Mouse (Mus musculus) liver, embryonic 18 days (tissue): ENCODE data around the gene H2-T24. TPM values are rescaled to one million over a fixed set of nuclear protein-coding genes. Genes with fewer than 3 reads are reported as not detected.

ENCODE experiments used
- polyA plus RNA-seq: library from polyadenylated mRNA; depleted of rRNA; stranded (reverse); fragments of >200 nt; gene quantifications from 2 replicates; pipeline ENCODE4 v1.2.3, GENCODE M21; 2012; rRNA removed

H2-T24 gene
- polyA plus RNA-seq = 14.1 and 14.9 TPM in 2 replicates

GRCm38 (mm10) chr17:36020191-36021073 is at the start of gene H2-T24:
H2-T24 (minus strand) TSS chr17:36020560.

GRCm38 (mm10) chr17:36058362-36058761 is 38.0 kb upstream of the H2-T24 start, which contains the start of gene Gm11127:
Gm11127 (minus strand) TSS chr17:36058371.

DNA sequence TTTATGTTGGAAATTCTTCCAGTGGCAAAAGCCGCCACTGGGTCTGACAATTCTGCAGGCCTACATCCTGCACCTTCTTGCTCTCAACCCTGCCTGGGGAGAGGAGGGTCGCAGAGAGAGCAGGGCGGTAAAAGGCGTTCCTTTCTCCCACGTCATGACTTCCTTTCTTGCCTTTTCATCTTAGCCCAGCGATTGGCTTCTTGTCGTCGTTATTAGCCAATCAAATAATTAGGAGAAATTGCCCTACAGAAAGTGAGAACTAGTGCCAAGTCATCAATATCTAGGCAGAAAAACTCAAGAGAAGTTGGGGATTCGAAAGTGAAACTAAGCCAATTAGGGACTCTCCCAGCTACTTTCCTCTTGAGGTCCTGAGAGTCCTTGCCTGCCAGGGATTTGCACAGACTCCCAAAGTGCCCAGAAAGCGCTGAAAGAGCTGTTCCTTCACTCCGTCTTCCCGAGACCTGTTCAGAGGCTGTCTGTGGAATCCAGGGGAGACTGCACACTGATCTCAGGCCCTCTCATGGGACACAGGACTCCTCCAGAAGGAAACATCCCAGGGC is 22.3 kb upstream of the H2-T24 start, which contains the start of the genes H2-T22 and Gm6034:
Gene H2-T22, minus strand, starts transcription at position 138 of the 560 bp plus-strand sequence.
Gene Gm6034, plus strand, starts transcription at position 352 of the 560 bp plus-strand sequence.

DNA sequence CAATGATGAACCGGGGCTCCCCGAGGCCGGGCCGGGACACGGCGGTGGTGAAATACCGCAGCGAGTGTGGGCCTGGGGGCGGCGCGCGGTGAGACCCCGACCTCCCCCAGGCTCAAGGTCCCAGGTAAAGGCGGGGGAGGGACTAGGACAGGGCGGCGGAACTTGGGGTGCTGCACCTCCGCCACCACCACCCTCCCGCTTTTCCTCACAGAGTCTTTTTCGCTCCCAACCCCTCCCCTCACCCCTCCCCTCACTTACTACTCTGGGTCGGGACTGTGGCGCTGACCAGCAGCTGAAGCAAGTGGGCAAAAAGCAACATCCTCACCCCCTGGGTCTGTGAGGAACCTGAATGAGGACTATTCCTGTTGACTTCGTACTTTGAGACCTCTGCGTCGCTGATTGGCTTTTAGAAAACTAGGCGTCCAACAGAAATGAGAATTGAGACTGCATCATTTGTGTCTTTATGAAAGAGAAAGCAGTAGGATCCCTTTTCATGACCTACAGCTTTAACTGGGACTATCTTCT is 12.1 kb upstream of the H2-T24 start, which contains the start of gene H2-T23:
Gene H2-T23, minus strand, starts transcription at position 505 of the 525 bp plus-strand sequence.

GRCm38 (mm10) chr17:35979401-35980362 is 40.7 kb downstream of the H2-T24 start, which contains the start of the genes Gnl1 and Prr3:
Gnl1 (plus strand) TSS chr17:35979851.
Prr3 (minus strand) TSS chr17:35980236.

DNA sequence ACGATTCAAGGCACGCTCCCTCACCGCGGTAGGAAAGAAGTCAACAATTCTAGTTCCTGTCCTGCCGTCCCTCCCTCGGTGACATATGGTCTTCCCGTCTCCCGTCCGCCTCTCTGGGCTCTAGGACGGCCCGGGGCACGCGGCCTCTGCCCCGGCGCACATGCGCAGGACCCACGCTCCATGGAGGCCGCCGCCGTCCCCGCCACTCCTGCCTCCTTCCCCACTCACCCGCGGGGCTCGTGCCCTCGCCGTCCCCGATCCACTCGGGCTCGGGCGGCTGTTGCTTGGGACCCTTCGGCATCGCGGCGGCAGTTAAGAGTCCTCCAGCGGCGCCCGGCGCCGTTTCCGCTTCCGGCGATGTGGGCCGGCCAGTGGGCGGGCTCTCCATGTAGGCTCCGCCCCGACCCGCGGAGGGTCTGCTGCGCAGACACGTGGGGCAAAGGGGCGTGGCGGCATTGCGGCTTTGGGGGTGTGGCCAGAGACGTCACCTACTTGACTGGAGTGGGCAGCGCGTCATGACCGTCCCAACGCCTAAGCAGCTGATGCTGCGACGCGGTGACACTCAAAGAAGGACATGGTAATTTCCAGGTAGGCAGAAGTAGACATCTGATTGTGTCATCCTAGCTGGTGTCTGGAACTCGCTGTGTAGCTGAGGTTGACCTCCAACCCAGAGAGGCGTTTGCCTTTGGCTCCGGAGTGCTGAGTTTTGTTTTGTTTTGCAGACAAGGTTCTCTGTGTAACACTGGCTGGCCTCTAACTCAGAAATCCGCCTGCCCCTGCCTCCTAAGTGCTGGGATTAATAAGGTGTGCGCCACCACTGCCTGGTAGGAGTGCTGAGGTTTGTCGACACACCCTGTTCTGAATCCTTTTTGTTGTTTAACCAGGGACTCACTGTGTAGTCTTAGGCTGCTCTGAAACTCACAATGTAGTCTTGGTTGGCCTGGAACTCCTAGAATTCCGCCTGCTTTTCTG is 50.7 kb downstream of the H2-T24 start, which contains the start of gene Abcf1:
Gene Abcf1, minus strand, starts transcription at position 344 of the 972 bp plus-strand sequence.

Other genes starting within 250 kb of the H2-T24 start
- 5.5 and 6.5 TPM in 2 replicates for gene Ier3, start 198.9 kb downstream of the H2-T24 start, polyA plus RNA-seq
- gene Flot1, start 197.3 kb downstream of the H2-T24 start, polyA plus RNA-seq = 31.0 and 40.2 TPM in 2 replicates
- 251 and 259 TPM in 2 replicates for gene Tubb5, start 182.3 kb downstream of the H2-T24 start, polyA plus RNA-seq
- 4.3 and 4.5 TPM in 2 replicates for gene Mdc1, start 179.0 kb downstream of the H2-T24 start, polyA plus RNA-seq
- gene Nrm, start 159.2 kb downstream of the H2-T24 start, polyA plus RNA-seq = 10.7 and 11.1 TPM in 2 replicates
- gene Ppp1r18, start 155.0 kb downstream of the H2-T24 start, polyA plus RNA-seq = 17.4 and 18.6 TPM in 2 replicates
- 36.4 and 41.5 TPM in 2 replicates for gene Dhx16, start 140.7 kb downstream of the H2-T24 start, polyA plus RNA-seq
- 11.1 and 12.8 TPM in 2 replicates for gene 2310061I04Rik, start 123.1 kb downstream of the H2-T24 start, polyA plus RNA-seq
- gene Atat1, start 110.5 kb downstream of the H2-T24 start, polyA plus RNA-seq = 9.1 and 9.2 TPM in 2 replicates
- gene Mrps18b, start 104.2 kb downstream of the H2-T24 start, polyA plus RNA-seq = 47.1 and 48.3 TPM in 2 replicates
- 13.7 and 14.0 TPM in 2 replicates for gene Ppp1r10, start 104.1 kb downstream of the H2-T24 start, polyA plus RNA-seq
- 33.2 and 37.2 TPM in 2 replicates for gene Abcf1, start 50.8 kb downstream of the H2-T24 start, polyA plus RNA-seq
- gene Gnl1, start 40.7 kb downstream of the H2-T24 start, polyA plus RNA-seq = 4.6 and 5.7 TPM in 2 replicates
- 6.0 and 6.7 TPM in 2 replicates for gene Prr3, start 40.3 kb downstream of the H2-T24 start, polyA plus RNA-seq
- gene H2-T23, start 12.3 kb upstream of the H2-T24 start, polyA plus RNA-seq = 112 and 121 TPM in 2 replicates
- gene H2-T22, start 22.2 kb upstream of the H2-T24 start, polyA plus RNA-seq = 14.6 and 16.9 TPM in 2 replicates
- not detected in 2 replicates for gene Gm6034, start 22.4 kb upstream of the H2-T24 start, polyA plus RNA-seq
- 0.03 and 0.16 TPM in 2 replicates for gene Gm11127, start 37.8 kb upstream of the H2-T24 start, polyA plus RNA-seq
- gene Gm19684, start 101.1 kb upstream of the H2-T24 start, polyA plus RNA-seq = 0.01 TPM in 1 of 2 replicates, not detected in the other
- not detected in 2 replicates for gene Gm7030, start 108.9 kb upstream of the H2-T24 start, polyA plus RNA-seq
- gene Gm8909, start 148.0 kb upstream of the H2-T24 start, polyA plus RNA-seq = 0.04 TPM in 1 of 2 replicates, not detected in the other
- gene H2-T3, start 169.7 kb upstream of the H2-T24 start, polyA plus RNA-seq = 0.07 TPM in 1 of 2 replicates, not detected in the other
- 33.0 and 35.2 TPM in 2 replicates for gene Rpp21, start 237.5 kb upstream of the H2-T24 start, polyA plus RNA-seq